Mouse (Mus musculus) liver, adult 2 months (tissue): ENCODE data around the gene Ccdc54. TPM values are rescaled to one million over a fixed set of nuclear protein-coding genes. Genes with fewer than 3 reads are reported as not detected.

Experiments used
- DNase-seq: peaks from one replicate; pipeline ENCODE4 v3.0.0-alpha.2; 2011; ENCODE audit warnings: low read depth, low spot score; ENCODE audit errors: extremely low read depth
- H3K27ac ChIP-seq: fragments of 200-500 bp; replicated peaks from 2 replicates; pipeline ENCODE4 v1.5.1; 2012; ENCODE audit warnings: low read depth, mild to moderate bottlenecking, control low read depth, inconsistent platforms, low read length; ENCODE audit not compliant: insufficient read depth
- H3K27me3 ChIP-seq: fragments of 200-500 bp; 2 replicates; pipeline ENCODE4 v1.6.1; 2012; ENCODE audit warnings: mild to moderate bottlenecking, moderate library complexity, low read length, inconsistent platforms; ENCODE audit not compliant: control insufficient read depth, insufficient read depth
- H3K36me3 ChIP-seq: fragments of 200-500 bp; 2 replicates; pipeline ENCODE4 v1.6.1; 2012; ENCODE audit warnings: low read length, inconsistent platforms; ENCODE audit not compliant: control insufficient read depth, insufficient read depth
- H3K4me1 ChIP-seq: fragments of 200-500 bp; 2 replicates; pipeline ENCODE4 v1.6.1; 2011; ENCODE audit warnings: low read length; ENCODE audit not compliant: control insufficient read depth, insufficient read depth
- H3K4me3 ChIP-seq: fragments of 200-500 bp; 2 replicates; pipeline ENCODE4 v1.5.1; 2011; ENCODE audit warnings: low read depth, mild to moderate bottlenecking, control low read depth, low read length, moderate library complexity; ENCODE audit not compliant: insufficient read depth
- H3K79me2 ChIP-seq: fragments of 200-500 bp; 2 replicates; pipeline ENCODE4 v1.6.1; 2012; ENCODE audit warnings: inconsistent platforms, mild to moderate bottlenecking, low read length, moderate library complexity; ENCODE audit not compliant: control insufficient read depth, insufficient read depth
- H3K9ac ChIP-seq: fragments of 200-500 bp; 2 replicates; pipeline ENCODE4 v1.6.1; 2012; ENCODE audit warnings: low read depth, mild to moderate bottlenecking, control low read depth, inconsistent platforms, low read length
- CTCF ChIP-seq: fragments of 200-500 bp; IDR thresholded peaks from 2 replicates; pipeline ENCODE4 v1.5.1; 2011; ENCODE audit warnings: low read depth, low read length, control low read depth
- POLR2A ChIP-seq: fragments of 200-500 bp; IDR thresholded peaks from 2 replicates; pipeline ENCODE4 v1.6.1; 2011; ENCODE audit warnings: low read length, control low read depth; ENCODE audit not compliant: insufficient read depth; ENCODE audit errors: extremely low read depth
- WGBS: fragments of 180-500 bp; shearing (Covaris S2); methylation state at CpG from one replicate; pipeline ENCODE4 v1.1.7; 2018; 5-methylcytosine and 5-hydroxymethylcytosine counted together
- polyA plus RNA-seq: library from polyadenylated mRNA; depleted of rRNA; stranded (reverse); fragments of >200 nt; gene quantifications from 2 replicates; pipeline ENCODE4 v1.2.3, GENCODE M21; 2012
- total RNA-seq: library from RNA; depleted of rRNA; stranded (reverse); fragments of >200 nt; gene quantifications from 2 replicates; pipeline ENCODE4 v1.2.3, GENCODE M21; 2014

The Ccdc54 gene
- total and polyA plus RNA-seq, 2 experiments: not detected

GRCm38 (mm10) chr16:50593361-50593760 is 2.4 kb upstream of the Ccdc54 start:
- Histone ChIP-seq H3K79me2 (no peaks in the 10 kb centered on the region), H3K4me3 (no peak overlapping the region), H3K27me3 (0 out of 2 replicates have a peak, but pooled peaks cover 2% of the 10 kb centered on the region), H3K36me3 (no peaks in the 10 kb centered on the region), H3K4me1 (no peaks in the 10 kb centered on the region), H3K9ac (no peak overlapping the region), H3K27ac (no peak overlapping the region)
- WGBS: 80% methylated on average over 11 of the region's 11 CpGs
- TF ChIP-seq POLR2A: no peak
- TF ChIP-seq CTCF: no peak
- DNase-seq: peak; percentile 4

- Histone ChIP-seq H3K4me3 (no peak overlapping the region), H3K79me2 (no peaks in the 10 kb centered on the region), H3K27ac (no peak overlapping the region), H3K36me3 (no peaks in the 10 kb centered on the region), H3K9ac (no peak overlapping the region), H3K4me1 (no peaks in the 10 kb centered on the region), H3K27me3 (0 out of 2 replicates have a peak, but pooled peaks cover 2% of the 10 kb centered on the region)
- WGBS: 64% methylated on average over 11 of the region's 11 CpGs
- no peak for DNase-seq
- no peak for TF ChIP-seq POLR2A
- TF ChIP-seq CTCF: no peak
Observed at GRCm38 (mm10) chr16:50589574-50590151, 1.3 kb downstream of the Ccdc54 start.

- 82% methylated on average over 1 of the region's 1 CpGs for WGBS
- no peaks in the 10 kb centered on the region for H3K79me2 ChIP-seq
- no peak overlapping the region for H3K9ac ChIP-seq
- H3K27me3 ChIP-seq: 0 out of 2 replicates have a peak, but pooled peaks cover 2% of the 10 kb centered on the region
- H3K4me3 ChIP-seq: no peak overlapping the region
- DNase-seq: no peak
- TF ChIP-seq CTCF: no peak
- no peak for TF ChIP-seq POLR2A
- no peak overlapping the region for H3K27ac ChIP-seq
- H3K36me3 ChIP-seq: no peaks in the 10 kb centered on the region
- no peaks in the 10 kb centered on the region for H3K4me1 ChIP-seq
Observed at GRCm38 (mm10) chr16:50588191-50588590, 2.8 kb downstream of the Ccdc54 start.

- DNase-seq: no peak
- Histone ChIP-seq H3K4me3 (no peak overlapping the region), H3K36me3 (no peaks in the 10 kb centered on the region), H3K27ac (no peak overlapping the region), H3K9ac (no peak overlapping the region), H3K27me3 (0 out of 2 replicates have a peak, but pooled peaks cover 2% of the 10 kb centered on the region), H3K4me1 (no peaks in the 10 kb centered on the region), H3K79me2 (no peaks in the 10 kb centered on the region)
- WGBS: 86% methylated on average over 7 of the region's 7 CpGs
- TF ChIP-seq POLR2A: no peak
- TF ChIP-seq CTCF: no peak
Observed at GRCm38 (mm10) chr16:50587139-50587538, 3.8 kb downstream of the Ccdc54 start.

GRCm38 (mm10) chr16:50578361-50578760 is 12.6 kb downstream of the Ccdc54 start:
- DNase-seq: no peak
- WGBS: 82% methylated on average over 6 of the region's 6 CpGs

GRCm38 (mm10) chr16:50572557-50572956 is 18.4 kb downstream of the Ccdc54 start:
- Histone ChIP-seq H3K27me3 (no peaks in the 10 kb centered on the region), H3K79me2 (no peaks in the 10 kb centered on the region), H3K4me1 (no peaks in the 10 kb centered on the region), H3K4me3 (no peak overlapping the region), H3K27ac (no peak overlapping the region), H3K36me3 (no peaks in the 10 kb centered on the region), H3K9ac (no peak overlapping the region)
- DNase-seq: no peak
- 81% methylated on average over 13 of the region's 13 CpGs for WGBS
- TF ChIP-seq CTCF (no peak), POLR2A (no peak)

More at GRCm38 (mm10) chr16:50578361-50578760, 12.6 kb downstream of the Ccdc54 start:
- Histone ChIP-seq H3K27me3 (no peaks in the 10 kb centered on the region), H3K9ac (no peak overlapping the region), H3K36me3 (no peaks in the 10 kb centered on the region), H3K4me3 (no peak overlapping the region), H3K79me2 (no peaks in the 10 kb centered on the region), H3K4me1 (no peaks in the 10 kb centered on the region), H3K27ac (no peak overlapping the region)
- TF ChIP-seq CTCF (no peak), POLR2A (no peak)
